Mouse (Mus musculus) G1E (cell line): ENCODE measurements around the gene Acot6. TPM values are rescaled to one million over a fixed set of nuclear protein-coding genes. Genes with fewer than 3 reads are reported as not detected.
"Not testable (repeated sequence)": the region's sequence is repeated elsewhere in the genome, so short reads cannot be mapped to it uniquely, and the experiment has no call there.

Source experiments
- ATAC-seq: 2 replicates; pipeline ENCODE4 v1.8.0; 2016; ENCODE audit warnings: mild to moderate bottlenecking; ENCODE audit not compliant: insufficient number of reproducible peaks, poor library complexity, low FRiP score, severe bottlenecking; ENCODE audit errors: extremely low read depth
- DNase-seq: peaks from one replicate; pipeline ENCODE4 v3.0.0; 2012; ENCODE audit warnings: low spot score
- H3K27me3 ChIP-seq: 2 replicates; pipeline ENCODE4 v1.6.1; 2012; ENCODE audit warnings: mild to moderate bottlenecking, low read length, inconsistent platforms; ENCODE audit not compliant: insufficient read depth
- H3K36me3 ChIP-seq: replicated peaks from 2 replicates; pipeline ENCODE3; 2012; ENCODE audit warnings: mild to moderate bottlenecking, inconsistent platforms
- H3K4me1 ChIP-seq: 2 replicates; pipeline ENCODE4 v1.6.1; 2012; ENCODE audit warnings: low read depth, low read length, inconsistent platforms, mixed read lengths; ENCODE audit not compliant: insufficient read depth
- H3K4me3 ChIP-seq: 2 replicates; pipeline ENCODE4 v1.5.1; 2012; ENCODE audit warnings: low read depth, mild to moderate bottlenecking, inconsistent platforms, low read length, moderate library complexity, mixed read lengths
- H3K9me3 ChIP-seq: replicated peaks from 2 replicates; pipeline ENCODE4 v1.6.1; 2012; ENCODE audit warnings: inconsistent platforms
- CTCF ChIP-seq: IDR thresholded peaks from 2 replicates; pipeline ENCODE4 v1.5.1; 2012; ENCODE audit warnings: low read depth, low read length, inconsistent platforms, mixed read lengths
- GATA1 ChIP-seq: IDR thresholded peaks from 2 replicates; pipeline ENCODE4 v1.6.1; 2012; ENCODE audit warnings: borderline replicate concordance, low read length, inconsistent platforms, mixed read lengths
- GATA2 ChIP-seq: IDR thresholded peaks from 2 replicates; pipeline ENCODE4 v1.6.1; 2012; ENCODE audit warnings: low read depth, low read length, inconsistent platforms, borderline replicate concordance
- POLR2AphosphoS5 ChIP-seq: IDR thresholded peaks from 2 replicates; pipeline ENCODE4 v1.6.1; 2012; ENCODE audit warnings: low read depth, low read length, inconsistent platforms; ENCODE audit not compliant: insufficient replicate concordance
- TAL1 ChIP-seq: conservative IDR thresholded peaks from 2 replicates; pipeline ENCODE4 v1.6.1; 2012; ENCODE audit warnings: low read depth, low read length, inconsistent platforms, mixed read lengths
- polyA plus RNA-seq: library from polyadenylated mRNA; stranded (reverse); fragments of >175 nt; gene quantifications from 2 replicates; pipeline ENCODE4 v1.2.3, GENCODE M21; 2012
- total RNA-seq, 2 experiments: library from RNA; stranded (forward) in 1 of 2; stranded (reverse) in 1 of 2; fragments of 200-1000 nt in 1 of 2; fragments of >200 nt in 1 of 2; fragmentation: Nextera tagmentation in 1 of 2; gene quantifications; 2 replicates each; pipeline ENCODE4 v1.2.3; 2014 to 2017

The Acot6 gene
- total RNA-seq (2014; fragmentation: Nextera tagmentation) (not detected in 2 replicates), total RNA-seq (2017) (0.12 and 0.33 TPM in 2 replicates), polyA plus RNA-seq (not detected in 2 replicates)

GRCm38 (mm10) chr12:84100604-84101492 lies at the start of gene Acot6:
Acot6 (plus strand) TSS chr12:84100654.
- DNase-seq, ATAC-seq, H3K4me3 ChIP-seq, H3K36me3 ChIP-seq, H3K4me1 ChIP-seq, H3K9me3 ChIP-seq: not testable (repeated sequence)
- peaks cover 23% of the 10 kb centered on the region for H3K27me3 ChIP-seq

GRCm38 (mm10) chr12:84050744-84051143 lies 49.7 kb upstream of the Acot6 start:
- Histone ChIP-seq H3K9me3 (peaks cover 12% of the 10 kb centered on the region), H3K4me1 (peaks cover 10% of the 10 kb centered on the region), H3K27me3 (peaks cover 31% of the 10 kb centered on the region)
- not testable (repeated sequence) for DNase-seq, H3K36me3 ChIP-seq, H3K4me3 ChIP-seq
- peak; percentile 34; the same call in 1 of the 2 replicates for ATAC-seq

DNA sequence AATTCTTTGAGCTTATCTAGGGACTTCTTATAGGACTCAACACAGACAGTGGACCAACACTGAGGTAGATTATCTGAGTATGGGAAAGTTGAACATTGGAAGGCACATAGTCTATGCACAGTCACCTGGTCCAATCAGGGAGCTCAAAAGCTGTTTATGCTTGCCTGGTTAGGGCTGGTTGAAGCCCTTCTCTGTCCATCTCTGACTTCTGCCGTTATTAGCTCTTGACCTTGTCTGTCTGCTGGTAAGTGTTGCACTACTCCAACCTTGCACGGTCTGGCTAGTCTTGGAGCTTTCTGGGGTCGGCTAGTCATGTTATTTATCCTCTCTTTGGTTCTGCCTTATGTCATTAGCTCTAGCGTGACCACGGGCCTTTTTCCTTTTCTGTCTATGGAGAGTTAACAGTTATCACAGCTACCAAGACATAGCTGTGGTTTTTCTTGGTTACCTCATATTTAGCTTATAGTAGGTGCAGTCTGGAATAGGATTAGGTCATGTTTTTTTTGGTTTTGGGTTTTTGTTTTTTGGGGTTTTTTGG lies 48.4 kb upstream of the Acot6 start, which contains the start of gene Acot3:
TSS of gene Acot3 (plus strand) at position 208 of the 538 bp plus-strand sequence.
- peaks cover 12% of the 10 kb centered on the region for H3K9me3 ChIP-seq
- H3K27me3 ChIP-seq = peaks cover 35% of the 10 kb centered on the region
- no peak for ATAC-seq
- peaks cover 10% of the 10 kb centered on the region for H3K4me1 ChIP-seq
- H3K4me3 ChIP-seq = no peak within 1 kb of the TSS
- TF ChIP-seq GATA2 (no peak), TAL1 (no peak), CTCF (no peak), POLR2AphosphoS5 (no peak), GATA1 (no peak)
- no peaks in the 10 kb centered on the region for H3K36me3 ChIP-seq
- no peak for DNase-seq

DNA sequence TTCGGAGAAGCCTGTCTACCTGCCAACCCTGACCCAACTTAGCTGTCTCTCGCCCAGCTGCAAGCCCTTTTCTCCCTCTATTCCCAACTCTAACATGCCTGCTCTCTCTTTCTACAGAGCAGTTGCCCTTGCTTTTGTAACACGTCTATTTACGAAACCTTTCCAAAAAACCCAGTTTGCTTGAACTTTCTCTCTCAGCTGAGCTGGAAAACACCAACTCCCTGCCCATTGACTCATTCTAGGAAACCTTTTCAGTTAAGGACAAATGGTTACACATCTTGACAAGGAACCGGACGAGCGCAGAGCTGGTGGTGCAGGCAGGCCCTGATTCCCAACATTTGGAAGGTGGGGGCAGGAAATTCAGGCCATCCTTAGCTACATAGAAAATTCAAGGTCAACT lies 47.8 kb upstream of the Acot6 start:
- H3K4me1 ChIP-seq = peaks cover 10% of the 10 kb centered on the region
- DNase-seq (no peak), ATAC-seq (no peak)
- TF ChIP-seq CTCF = no peak
- TF ChIP-seq POLR2AphosphoS5 = no peak
- no peak for TF ChIP-seq TAL1
- no peak for TF ChIP-seq GATA1
- no peak for TF ChIP-seq GATA2
- H3K27me3 ChIP-seq = peaks cover 37% of the 10 kb centered on the region
- H3K4me3 ChIP-seq = no peak overlapping the region
- H3K36me3 ChIP-seq = no peaks in the 10 kb centered on the region
- peaks cover 12% of the 10 kb centered on the region for H3K9me3 ChIP-seq

DNA sequence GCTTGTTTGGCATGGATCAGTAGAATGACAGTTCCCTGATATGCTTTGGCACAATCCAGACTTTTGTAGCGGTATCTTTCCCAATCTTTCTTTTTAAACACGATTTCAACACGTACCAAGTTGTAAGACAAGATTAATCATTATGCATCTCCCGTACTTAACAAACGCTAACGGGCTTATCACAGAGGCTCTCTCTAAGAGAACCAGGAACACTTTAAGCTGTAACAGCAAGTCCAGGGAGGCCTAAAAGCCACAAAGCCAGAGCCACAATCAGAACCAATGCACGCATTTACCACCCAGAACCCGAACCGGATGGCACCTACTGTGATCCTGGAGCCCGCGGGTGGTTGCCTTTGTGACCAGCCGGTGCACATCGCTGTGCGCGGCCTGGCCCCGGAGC lies 47.3 kb upstream of the Acot6 start:
- H3K36me3 ChIP-seq = no peaks in the 10 kb centered on the region
- no peak overlapping the region for H3K4me3 ChIP-seq
- no peak for ATAC-seq
- no peak for TF ChIP-seq POLR2AphosphoS5
- no peak for TF ChIP-seq GATA1
- no peak for TF ChIP-seq GATA2
- TF ChIP-seq CTCF = no peak
- no peak for TF ChIP-seq TAL1
- no peak for DNase-seq
- H3K4me1 ChIP-seq = peaks cover 10% of the 10 kb centered on the region
- H3K9me3 ChIP-seq = peaks cover 10% of the 10 kb centered on the region
- H3K27me3 ChIP-seq = peaks cover 39% of the 10 kb centered on the region

GRCm38 (mm10) chr12:84053679-84054391 lies 46.6 kb upstream of the Acot6 start:
- ATAC-seq = no peak

More at GRCm38 (mm10) chr12:84053679-84054391, 46.6 kb upstream of the Acot6 start:
- no peak for DNase-seq
- no peaks in the 10 kb centered on the region for H3K36me3 ChIP-seq
- no peak overlapping the region for H3K4me3 ChIP-seq
- TF ChIP-seq TAL1 (no peak), GATA2 (no peak), GATA1 (no peak), CTCF (no peak), POLR2AphosphoS5 (no peak)
- H3K27me3 ChIP-seq = peaks cover 43% of the 10 kb centered on the region
- H3K4me1 ChIP-seq = peaks cover 10% of the 10 kb centered on the region
- peaks cover 6% of the 10 kb centered on the region for H3K9me3 ChIP-seq
